Mouse (Mus musculus) heart, postnatal 0 days (tissue): ENCODE results near the gene Slc44a5.

Experiments used
- CTCF ChIP-seq: IDR thresholded peaks from 2 replicates; pipeline ENCODE4 v1.5.1; 2016; ENCODE audit warnings: antibody characterized with exemption, control low read depth, low read depth
- EP300 ChIP-seq: IDR thresholded peaks from 2 replicates; pipeline ENCODE4 v1.6.1; 2016; ENCODE audit warnings: antibody characterized with exemption, low read depth

- no peak for TF ChIP-seq CTCF
- TF ChIP-seq EP300: no peak
These were observed 284.1 kb downstream of the Slc44a5 start for GRCm38 (mm10) chr3:154257312-154257711.
